Mouse (Mus musculus) heart, postnatal 10 days (tissue): ENCODE results near the gene Exosc10. TPM values are rescaled to one million over a fixed set of nuclear protein-coding genes. Genes with fewer than 3 reads are reported as not detected.

Experiments used
- total RNA-seq, 2 experiments: library from RNA; stranded (reverse); gene quantifications; 2 replicates each; pipeline ENCODE4 v1.2.3; 2021

The Exosc10 gene
- total RNA-seq, 2 experiments from 2014 or later, result 55.4 to 56.0 TPM

Other genes with a start within 250 kb of the Exosc10 start
- 10 to 100 TPM; 22.7 TPM for gene Ubiad1, start 113.7 kb upstream of the Exosc10 start, total RNA-seq
- gene Mtor, start 109.8 kb upstream of the Exosc10 start, total RNA-seq, result 10 to 100 TPM; 57.5 to 59.4 TPM
- 1 to 10 TPM; 3.3 to 4.8 TPM for gene Angptl7, start 58.0 kb upstream of the Exosc10 start, total RNA-seq
- gene Srm, start 33.1 kb downstream of the Exosc10 start, total RNA-seq, result 10 to 100 TPM; 25.4 to 26.8 TPM
- under 1 TPM; 0.29 to 0.30 TPM for gene Masp2, start 44.1 kb downstream of the Exosc10 start, total RNA-seq
- 100 to 1,000 TPM; 148 to 181 TPM for gene Tardbp, start 68.6 kb downstream of the Exosc10 start, total RNA-seq
- 1 to 10 TPM; 4.5 to 5.0 TPM for gene Gm572, start 84.9 kb downstream of the Exosc10 start, total RNA-seq
- 10 to 100 TPM; 64.7 to 67.2 TPM for gene Casz1, start 246.0 kb downstream of the Exosc10 start, total RNA-seq